Mouse (Mus musculus) liver, embryonic 14.5 days (tissue): ENCODE measurements around the gene Utrn.

Experiments used
- CTCF ChIP-seq: IDR thresholded peaks from 2 replicates; pipeline ENCODE4 v1.5.1; 2016; ENCODE audit warnings: antibody characterized with exemption, low read depth, control low read depth
- EP300 ChIP-seq: IDR thresholded peaks from 2 replicates; pipeline ENCODE4 v1.6.1; 2016; ENCODE audit warnings: antibody characterized with exemption, low read depth

GRCm38 (mm10) chr10:12646119-12646518 lies 223.0 kb downstream of the Utrn start:
- TF ChIP-seq CTCF (no peak), EP300 (no peak)
